Mouse (Mus musculus): Measurements from ENCODE around the gene Carmil3.
A peak's percentile ranks its signal among the peaks of the same experiment; 100 is the strongest.

DNA sequence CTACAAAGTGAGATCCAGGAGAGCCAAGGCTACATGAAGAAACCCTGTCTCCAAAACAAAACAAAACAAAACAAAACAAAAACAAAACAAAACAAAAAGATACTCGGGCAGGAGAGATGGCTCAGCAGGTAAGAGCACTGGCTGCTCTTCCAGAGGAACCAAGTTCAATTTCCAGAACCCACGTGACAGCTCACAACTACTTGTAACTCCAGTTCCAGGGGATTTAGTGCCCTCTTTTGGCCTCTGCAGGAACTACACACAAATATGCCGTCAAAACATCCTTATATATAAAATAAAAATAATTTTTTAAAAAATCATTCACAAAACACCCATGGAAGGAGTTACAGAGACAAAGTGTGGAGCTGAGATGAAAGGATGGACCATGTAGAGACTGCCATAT, 37.5 kb downstream of the Carmil3 start:
- peak; percentile 48 for TF ChIP-seq CTCF (IDR thresholded peaks at IDR 0.05; ENCODE audit: low read depth)
- TF ChIP-seq EP300 (IDR thresholded peaks at IDR 0.05; ENCODE audit: low read depth): no peak
